9 mouse cellular contexts compared by ENCODE assay signal in the genomic region with DNA sequence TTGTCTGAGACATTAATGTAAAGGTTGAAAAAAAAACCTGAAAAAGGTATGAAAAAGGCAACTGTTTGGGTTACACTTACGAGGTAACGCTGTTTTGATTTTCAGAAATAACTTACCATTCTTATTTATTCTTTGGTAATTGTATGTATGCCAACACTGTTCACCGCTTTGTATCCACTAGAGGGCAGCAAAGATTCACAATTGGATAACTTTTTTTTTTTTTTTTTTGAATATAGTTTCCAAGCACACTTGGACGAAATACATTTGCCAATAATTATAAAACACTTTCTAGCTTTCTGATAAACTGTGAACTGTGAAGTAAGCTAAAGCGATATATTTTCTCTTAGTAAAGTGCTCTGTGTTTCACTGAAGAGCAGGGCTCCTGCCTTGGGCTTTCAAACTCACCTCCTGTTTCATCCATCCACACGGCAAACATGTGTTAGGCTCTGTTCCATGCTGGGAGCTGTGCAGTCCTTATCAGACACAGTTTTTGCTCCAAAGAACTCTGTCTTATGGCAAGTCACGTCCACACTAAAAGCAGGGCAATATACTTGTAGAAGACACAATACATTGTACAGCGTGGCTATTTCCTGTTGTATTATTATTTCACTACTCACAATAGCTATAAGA. TPM values are rescaled to one million over a fixed set of nuclear protein-coding genes. Genes with fewer than 3 reads are reported as not detected.
DNase-seq lines count a peak whose midpoint lies in the region; ATAC-seq and TF ChIP-seq lines count a peak whose summit lies in the region.
"Had no signal": no experiment of that assay in that cellular context is flagged by ENCODE, and none has a peak within 500 bp of the region (broad histone marks: within the 10 kb centered on the region; RNA-seq: fewer than 3 reads in every experiment).

No protein-coding gene starts in this region.

- no peaks in the 10 kb centered on the region for H3K36me3 ChIP-seq in forebrain, embryonic 12.5 days (replicated peaks)
- no peaks in the 10 kb centered on the region for H3K36me3 ChIP-seq in forebrain, embryonic 10.5 days (replicated peaks)
- H3K36me3 ChIP-seq in liver, postnatal 0 days (replicated peaks; ENCODE audit: insufficient read depth, low read length): no peaks in the 10 kb centered on the region
- H3K36me3 ChIP-seq in liver, embryonic 11.5 days (ENCODE audit: control insufficient read depth, insufficient read depth, low read length): no peaks in the 10 kb centered on the region
- H3K36me3 ChIP-seq in lung, postnatal 0 days (ENCODE audit: insufficient read depth, low read length): no peaks in the 10 kb centered on the region

- no peak overlapping the region for H3K9ac ChIP-seq in forebrain, embryonic 12.5 days
- H3K9ac ChIP-seq in liver, postnatal 0 days (replicated peaks): no peak overlapping the region
- no peak overlapping the region for H3K9ac ChIP-seq in liver, embryonic 11.5 days (ENCODE audit: low read depth, low read length)
- no peak overlapping the region for H3K9ac ChIP-seq in lung, postnatal 0 days (replicated peaks; ENCODE audit: low read depth)

- no peak overlapping the region for H3K4me2 ChIP-seq in forebrain, embryonic 12.5 days
- H3K4me2 ChIP-seq in liver, postnatal 0 days (ENCODE audit: low read depth, low read length): no peak overlapping the region
- H3K4me2 ChIP-seq in liver, embryonic 11.5 days: no peak overlapping the region
- no peak overlapping the region for H3K4me2 ChIP-seq in lung, postnatal 0 days (replicated peaks; ENCODE audit: low read depth, low read length)

- WGBS in forebrain, embryonic 12.5 days: 37% methylated on average over 8 of the region's 8 CpGs
- 38% methylated on average over 8 of the region's 8 CpGs for WGBS in forebrain, embryonic 10.5 days
- 32% methylated on average over 8 of the region's 8 CpGs for WGBS in liver, postnatal 0 days (ENCODE audit: insufficient replicate concordance)
- WGBS in liver, embryonic 11.5 days: 32% methylated on average over 8 of the region's 8 CpGs
- 20% methylated on average over 8 of the region's 8 CpGs for WGBS in lung, postnatal 0 days

- TF ChIP-seq EP300 in liver, postnatal 0 days (IDR thresholded peaks at IDR 0.05; ENCODE audit: low read depth): no peak
- TF ChIP-seq EP300 in lung, postnatal 0 days (IDR thresholded peaks at IDR 0.05): peak; percentile 33; the same call in 1 of the 2 replicates

- no peaks in the 10 kb centered on the region for H3K4me1 ChIP-seq in forebrain, embryonic 12.5 days
- no peaks in the 10 kb centered on the region for H3K4me1 ChIP-seq in forebrain, embryonic 10.5 days
- no peaks in the 10 kb centered on the region for H3K4me1 ChIP-seq in liver, postnatal 0 days (ENCODE audit: insufficient read depth)
- H3K4me1 ChIP-seq in liver, embryonic 11.5 days (replicated peaks; ENCODE audit: control insufficient read depth, insufficient read depth, low read length): no peaks in the 10 kb centered on the region
- H3K4me1 ChIP-seq in lung, postnatal 0 days (ENCODE audit: insufficient read depth, low read depth, low read length): no peaks in the 10 kb centered on the region

- ATAC-seq in forebrain, embryonic 12.5 days (ENCODE audit: low FRiP score): 0 out of 2 replicates have a peak, but pooled peaks have one; percentile 23
- ATAC-seq in liver, postnatal 0 days: no peak
- ATAC-seq in liver, embryonic 11.5 days (replicated peaks; ENCODE audit: low FRiP score): no peak
- no peak for ATAC-seq in lung, postnatal 0 days

- H3K4me3 ChIP-seq in forebrain, embryonic 12.5 days (replicated peaks): no peak overlapping the region
- H3K4me3 ChIP-seq in forebrain, embryonic 10.5 days: no peak overlapping the region
- no peak overlapping the region for H3K4me3 ChIP-seq in liver, postnatal 0 days (ENCODE audit: low read depth, low read length)
- H3K4me3 ChIP-seq in liver, embryonic 11.5 days (ENCODE audit: low read depth, low read length): no peak overlapping the region
- H3K4me3 ChIP-seq in lung, postnatal 0 days (ENCODE audit: low read depth, low read length): no peak overlapping the region

- TF ChIP-seq CTCF in liver, postnatal 0 days (IDR thresholded peaks at IDR 0.05; ENCODE audit: low read depth): peak; percentile 65
- peak; percentile 72 for TF ChIP-seq CTCF in lung, postnatal 0 days (IDR thresholded peaks at IDR 0.05)

- H3K9me3 ChIP-seq in forebrain, embryonic 12.5 days: no peaks in the 10 kb centered on the region
- no peaks in the 10 kb centered on the region for H3K9me3 ChIP-seq in forebrain, embryonic 10.5 days
- H3K9me3 ChIP-seq in liver, postnatal 0 days (ENCODE audit: low read length): no peaks in the 10 kb centered on the region
- no peaks in the 10 kb centered on the region for H3K9me3 ChIP-seq in liver, embryonic 11.5 days (ENCODE audit: control insufficient read depth, low read length)
- no peaks in the 10 kb centered on the region for H3K9me3 ChIP-seq in lung, postnatal 0 days (ENCODE audit: low read length)

- H3K27me3 ChIP-seq in forebrain, embryonic 12.5 days: no peaks in the 10 kb centered on the region; the same call in 1 of the 2 replicates
- H3K27me3 ChIP-seq in forebrain, embryonic 10.5 days (ENCODE audit: poor library complexity, severe bottlenecking): no peaks in the 10 kb centered on the region
- no peaks in the 10 kb centered on the region for H3K27me3 ChIP-seq in liver, postnatal 0 days (ENCODE audit: insufficient read depth, low read length)
- no peaks in the 10 kb centered on the region for H3K27me3 ChIP-seq in liver, embryonic 11.5 days (replicated peaks; ENCODE audit: control insufficient read depth, insufficient read depth, low read length)
- no peaks in the 10 kb centered on the region for H3K27me3 ChIP-seq in lung, postnatal 0 days (replicated peaks; ENCODE audit: insufficient read depth, low read length)

- H3K27ac ChIP-seq in forebrain, embryonic 12.5 days: no peak overlapping the region
- no peak overlapping the region for H3K27ac ChIP-seq in forebrain, embryonic 10.5 days
- no peak overlapping the region for H3K27ac ChIP-seq in liver, postnatal 0 days (ENCODE audit: low read depth)
- no peak overlapping the region for H3K27ac ChIP-seq in liver, embryonic 11.5 days (ENCODE audit: low read depth, low read length)
- H3K27ac ChIP-seq in lung, postnatal 0 days (ENCODE audit: low read length): no peak overlapping the region

- DNase-seq in forebrain, embryonic 10.5 days (ENCODE audit: extremely low spot score, low spot score): no peak
- no peak for DNase-seq in liver, postnatal 0 days
- no peak for DNase-seq in liver, embryonic 11.5 days (ENCODE audit: low spot score)
- peak; percentile 70 for DNase-seq in embryo, embryonic 10 days (ENCODE audit: low spot score)
- DNase-seq in lung, postnatal 0 days (ENCODE audit: low spot score): peak; percentile 75
- DNase-seq in left cerebral cortex, adult 11 months (ENCODE audit: low spot score): no peak
- no peak for DNase-seq in layer of hippocampus, adult 11-12 months (ENCODE audit: low spot score)

RNA-seq across cellular contexts. Expression of gene 4930435E12Rik, which starts 29.7 kb away (rescaled TPM):
- polyA plus RNA-seq in forebrain, embryonic 12.5 days (2016; fragmentation: Nextera tagmentation; extraction: Ambion mirVana): not detected in 2 replicates
- not detected in 2 replicates for polyA plus RNA-seq in forebrain, embryonic 10.5 days (2016; fragmentation: Nextera tagmentation; extraction: Ambion mirVana)
- not detected in 2 replicates for polyA plus RNA-seq in liver, postnatal 0 days (2015; fragmentation: Nextera tagmentation; extraction: Ambion mirVana)
- not detected in 2 replicates for polyA plus RNA-seq in liver, embryonic 11.5 days (2014; fragmentation: Nextera tagmentation; extraction: Ambion mirVana)
- not detected in 2 replicates for polyA plus RNA-seq in lung, postnatal 0 days (2015; fragmentation: Nextera tagmentation; extraction: Ambion mirVana)
- polyA plus RNA-seq: spleen, adult 2 months had no signal

RNA-seq across cellular contexts. Expression of gene Igsf11, which starts 34.2 kb away (rescaled TPM):
- polyA plus RNA-seq in forebrain, embryonic 12.5 days (2016; fragmentation: Nextera tagmentation; extraction: Ambion mirVana): 4.3 and 6.5 TPM in 2 replicates
- polyA plus RNA-seq in forebrain, embryonic 10.5 days (2016; fragmentation: Nextera tagmentation; extraction: Ambion mirVana): 2.2 and 2.4 TPM in 2 replicates
- polyA plus RNA-seq in liver, postnatal 0 days (2015; fragmentation: Nextera tagmentation; extraction: Ambion mirVana): 1.6 and 2.1 TPM in 2 replicates
- 0.23 and 0.48 TPM in 2 replicates for polyA plus RNA-seq in liver, embryonic 11.5 days (2014; fragmentation: Nextera tagmentation; extraction: Ambion mirVana)
- polyA plus RNA-seq in lung, postnatal 0 days (2015; fragmentation: Nextera tagmentation; extraction: Ambion mirVana): 0.27 and 0.35 TPM in 2 replicates

RNA-seq across cellular contexts. Expression of gene Upk1b, which starts 58.1 kb away (rescaled TPM):
- polyA plus RNA-seq in forebrain, embryonic 12.5 days (2016; fragmentation: Nextera tagmentation; extraction: Ambion mirVana): 1.1 and 1.9 TPM in 2 replicates
- 0.50 and 0.60 TPM in 2 replicates for polyA plus RNA-seq in forebrain, embryonic 10.5 days (2016; fragmentation: Nextera tagmentation; extraction: Ambion mirVana)
- 2.6 and 2.8 TPM in 2 replicates for polyA plus RNA-seq in liver, postnatal 0 days (2015; fragmentation: Nextera tagmentation; extraction: Ambion mirVana)
- 5.3 and 6.5 TPM in 2 replicates for polyA plus RNA-seq in liver, embryonic 11.5 days (2014; fragmentation: Nextera tagmentation; extraction: Ambion mirVana)
- 61.3 and 71.6 TPM in 2 replicates for polyA plus RNA-seq in lung, postnatal 0 days (2015; fragmentation: Nextera tagmentation; extraction: Ambion mirVana)

Comparison
In these comparisons a context has a peak if more than half of its experiments do, and no peak if none do; other contexts are left out.
1. DNase-seq: peak in embryo, embryonic 10 days (single experiment) and lung, postnatal 0 days (single experiment); none in forebrain, embryonic 10.5 days (single experiment), liver, postnatal 0 days (single experiment), liver, embryonic 11.5 days (single experiment), left cerebral cortex, adult 11 months (single experiment) and layer of hippocampus, adult 11-12 months (single experiment).